Mouse (Mus musculus): ENCODE results near the gene Ralb.

- TF ChIP-seq USF1 (IDR thresholded peaks at IDR 0.05; ENCODE audit: low read depth) = no peak
- TF ChIP-seq POLR2A (IDR thresholded peaks at IDR 0.05; ENCODE audit: insufficient read length, low read depth) = no peak
These were observed 81.1 kb downstream of the Ralb start for GRCm38 (mm10) chr1:119423510-119423909.

All from myocyte (in vitro differentiated cells).